Mouse (Mus musculus): ENCODE data around the gene Mex3d. TPM values are rescaled to one million over a fixed set of nuclear protein-coding genes. Genes with fewer than 3 reads are reported as not detected.

The Mex3d gene
- polyA plus RNA-seq, 1 experiment from 2014 or later = 1.9 TPM

GRCm38 (mm10) chr10:80418311-80418710 lies 30.9 kb upstream of the Mex3d start:
- Histone ChIP-seq H3K9me3 (ENCODE audit: control insufficient read depth, low read length) (no peaks in the 10 kb centered on the region), H3K4me2 (ENCODE audit: low read depth, low read length) (no peak overlapping the region), H3K36me3 (ENCODE audit: control insufficient read depth, insufficient read depth, low read length) (peaks cover 43% of the 10 kb centered on the region), H3K9ac (ENCODE audit: low read depth, low read length) (peak overlapping the region; percentile 31), H3K4me3 (ENCODE audit: low read length) (no peak overlapping the region), H3K4me1 (ENCODE audit: control insufficient read depth, insufficient read depth, low read length) (peaks cover 40% of the 10 kb centered on the region), H3K27me3 (replicated peaks; ENCODE audit: control insufficient read depth, insufficient read depth, low read length) (no peaks in the 10 kb centered on the region), H3K27ac (ENCODE audit: low read length) (peak overlapping the region; percentile 82)
- WGBS = 43% methylated on average over 3 of the region's 3 CpGs
- ATAC-seq = peak; percentile 59

GRCm38 (mm10) chr10:80417841-80418240 lies 30.4 kb upstream of the Mex3d start:
- no peak for ATAC-seq
- H3K9me3 ChIP-seq (ENCODE audit: control insufficient read depth, low read length) = no peaks in the 10 kb centered on the region
- no peak overlapping the region for H3K4me3 ChIP-seq (ENCODE audit: low read length)
- WGBS = 88% methylated on average over 1 of the region's 1 CpGs
- peaks cover 39% of the 10 kb centered on the region for H3K4me1 ChIP-seq (ENCODE audit: control insufficient read depth, insufficient read depth, low read length)
- H3K27me3 ChIP-seq (replicated peaks; ENCODE audit: control insufficient read depth, insufficient read depth, low read length) = no peaks in the 10 kb centered on the region
- H3K36me3 ChIP-seq (ENCODE audit: control insufficient read depth, insufficient read depth, low read length) = peaks cover 46% of the 10 kb centered on the region
- no peak overlapping the region for H3K4me2 ChIP-seq (ENCODE audit: low read depth, low read length)
- H3K9ac ChIP-seq (ENCODE audit: low read depth, low read length) = no peak overlapping the region
- H3K27ac ChIP-seq (ENCODE audit: low read length) = no peak overlapping the region

- no peak overlapping the region for H3K27ac ChIP-seq (ENCODE audit: low read length)
- H3K4me2 ChIP-seq (ENCODE audit: low read depth, low read length) = no peak overlapping the region
- no peak for ATAC-seq
- H3K9me3 ChIP-seq (ENCODE audit: control insufficient read depth, low read length) = no peaks in the 10 kb centered on the region
- H3K4me1 ChIP-seq (ENCODE audit: control insufficient read depth, insufficient read depth, low read length) = peaks cover 38% of the 10 kb centered on the region
- peaks cover 51% of the 10 kb centered on the region for H3K36me3 ChIP-seq (ENCODE audit: control insufficient read depth, insufficient read depth, low read length)
- no peaks in the 10 kb centered on the region for H3K27me3 ChIP-seq (replicated peaks; ENCODE audit: control insufficient read depth, insufficient read depth, low read length)
- 87% methylated on average over 10 of the region's 10 CpGs for WGBS
- no peak overlapping the region for H3K4me3 ChIP-seq (ENCODE audit: low read length)
- no peak overlapping the region for H3K9ac ChIP-seq (ENCODE audit: low read depth, low read length)
Observed at GRCm38 (mm10) chr10:80417371-80417770, 29.9 kb upstream of the Mex3d start.

GRCm38 (mm10) chr10:80415566-80415965 lies 28.1 kb upstream of the Mex3d start:
- 87% methylated on average over 7 of the region's 7 CpGs for WGBS
- no peaks in the 10 kb centered on the region for H3K9me3 ChIP-seq (ENCODE audit: control insufficient read depth, low read length)
- peaks cover 25% of the 10 kb centered on the region for H3K4me1 ChIP-seq (ENCODE audit: control insufficient read depth, insufficient read depth, low read length)
- no peak for ATAC-seq
- peaks cover 60% of the 10 kb centered on the region for H3K36me3 ChIP-seq (ENCODE audit: control insufficient read depth, insufficient read depth, low read length)
- no peak overlapping the region for H3K27ac ChIP-seq (ENCODE audit: low read length)
- H3K27me3 ChIP-seq (replicated peaks; ENCODE audit: control insufficient read depth, insufficient read depth, low read length) = no peaks in the 10 kb centered on the region
- H3K9ac ChIP-seq (ENCODE audit: low read depth, low read length) = no peak overlapping the region
- no peak overlapping the region for H3K4me3 ChIP-seq (ENCODE audit: low read length)
- no peak overlapping the region for H3K4me2 ChIP-seq (ENCODE audit: low read depth, low read length)

- 82% methylated on average over 44 of the region's 44 CpGs for WGBS
- Histone ChIP-seq H3K9ac (ENCODE audit: low read depth, low read length) (no peak overlapping the region), H3K9me3 (ENCODE audit: control insufficient read depth, low read length) (no peaks in the 10 kb centered on the region), H3K36me3 (ENCODE audit: control insufficient read depth, insufficient read depth, low read length) (peaks cover 51% of the 10 kb centered on the region), H3K4me3 (ENCODE audit: low read length) (no peak overlapping the region), H3K27ac (ENCODE audit: low read length) (0 out of 2 replicates have a peak overlapping the region, but pooled peaks have one; percentile 6), H3K27me3 (replicated peaks; ENCODE audit: control insufficient read depth, insufficient read depth, low read length) (no peaks in the 10 kb centered on the region), H3K4me2 (ENCODE audit: low read depth, low read length) (no peak overlapping the region), H3K4me1 (ENCODE audit: control insufficient read depth, insufficient read depth, low read length) (peaks cover under 1% of the 10 kb centered on the region)
- no peak for ATAC-seq
Observed at GRCm38 (mm10) chr10:80412656-80413541, 25.4 kb upstream of the Mex3d start.

GRCm38 (mm10) chr10:80407924-80408323 lies 20.5 kb upstream of the Mex3d start:
- Histone ChIP-seq H3K9ac (ENCODE audit: low read depth, low read length) (peak overlapping the region; percentile 93), H3K36me3 (ENCODE audit: control insufficient read depth, insufficient read depth, low read length) (peaks cover 39% of the 10 kb centered on the region), H3K9me3 (ENCODE audit: control insufficient read depth, low read length) (0 out of 2 replicates have a peak, but pooled peaks cover 2% of the 10 kb centered on the region), H3K4me1 (ENCODE audit: control insufficient read depth, insufficient read depth, low read length) (peaks cover 22% of the 10 kb centered on the region), H3K4me3 (ENCODE audit: low read length) (0 out of 2 replicates have a peak overlapping the region, but pooled peaks have one; percentile 95), H3K27me3 (replicated peaks; ENCODE audit: control insufficient read depth, insufficient read depth, low read length) (no peaks in the 10 kb centered on the region), H3K4me2 (ENCODE audit: low read depth, low read length) (no peak overlapping the region), H3K27ac (ENCODE audit: low read length) (no peak overlapping the region)
- WGBS = 35% methylated on average over 4 of the region's 4 CpGs
- ATAC-seq = no peak

GRCm38 (mm10) chr10:80406684-80407501 lies 19.4 kb upstream of the Mex3d start, which contains the start of gene Uqcr11:
TSS of gene Uqcr11 (minus strand) at chr10:80406830.
- Histone ChIP-seq H3K9ac (ENCODE audit: low read depth, low read length) (peak within 1 kb of the TSS; percentile 93), H3K36me3 (ENCODE audit: control insufficient read depth, insufficient read depth, low read length) (peaks cover 35% of the 10 kb centered on the region), H3K4me3 (ENCODE audit: low read length) (peak within 1 kb of the TSS; percentile 95), H3K27me3 (replicated peaks; ENCODE audit: control insufficient read depth, insufficient read depth, low read length) (no peaks in the 10 kb centered on the region), H3K9me3 (ENCODE audit: control insufficient read depth, low read length) (0 out of 2 replicates have a peak, but pooled peaks cover 2% of the 10 kb centered on the region), H3K4me1 (ENCODE audit: control insufficient read depth, insufficient read depth, low read length) (peaks cover 22% of the 10 kb centered on the region), H3K27ac (ENCODE audit: low read length) (peak within 1 kb of the TSS; percentile 82), H3K4me2 (ENCODE audit: low read depth, low read length) (peak within 1 kb of the TSS; percentile 61)
- peak; percentile 84 for ATAC-seq
- under 1% methylated on average over 27 of the region's 27 CpGs for WGBS

- Histone ChIP-seq H3K27me3 (replicated peaks; ENCODE audit: control insufficient read depth, insufficient read depth, low read length) (no peaks in the 10 kb centered on the region), H3K9me3 (ENCODE audit: control insufficient read depth, low read length) (0 out of 2 replicates have a peak, but pooled peaks cover 2% of the 10 kb centered on the region), H3K4me1 (ENCODE audit: control insufficient read depth, insufficient read depth, low read length) (peaks cover 22% of the 10 kb centered on the region), H3K9ac (ENCODE audit: low read depth, low read length) (peak overlapping the region; percentile 93), H3K4me3 (ENCODE audit: low read length) (peak overlapping the region; percentile 95), H3K36me3 (ENCODE audit: control insufficient read depth, insufficient read depth, low read length) (peaks cover 22% of the 10 kb centered on the region), H3K27ac (ENCODE audit: low read length) (no peak overlapping the region), H3K4me2 (ENCODE audit: low read depth, low read length) (peak overlapping the region; percentile 61)
- no peak for ATAC-seq
- 52% methylated on average over 10 of the region's 10 CpGs for WGBS
Observed at GRCm38 (mm10) chr10:80405481-80406173, 18.2 kb upstream of the Mex3d start.

Data from intestine, embryonic 16.5 days (tissue).